Mouse (Mus musculus) E14TG2a.4 (cell line): ENCODE measurements around the gene Nmur1.

Experiments used
- H3K27me3 ChIP-seq: 2 replicates; pipeline ENCODE4 v1.6.1; 2014; ENCODE audit warnings: low read length, control low read depth; ENCODE audit not compliant: insufficient read depth
- H3K36me3 ChIP-seq: 2 replicates; pipeline ENCODE4 v1.6.1; 2014; ENCODE audit warnings: low read length, control low read depth; ENCODE audit not compliant: insufficient read depth
- H3K4me1 ChIP-seq: replicated peaks from 2 replicates; pipeline ENCODE4 v1.6.1; 2014; ENCODE audit warnings: low read depth, low read length, control low read depth
- H3K4me3 ChIP-seq: replicated peaks from 2 replicates; pipeline ENCODE4 v1.5.1; 2014; ENCODE audit warnings: mild to moderate bottlenecking, low read length
- H3K9me3 ChIP-seq: 2 replicates; pipeline ENCODE4 v1.6.1; 2014; ENCODE audit warnings: low read length, control low read depth
- CTCF ChIP-seq: conservative IDR thresholded peaks from 2 replicates; pipeline ENCODE4 v1.5.1; 2014; ENCODE audit warnings: low read length
- NANOG ChIP-seq: IDR thresholded peaks from 2 replicates; pipeline ENCODE4 v1.6.1; 2014; ENCODE audit warnings: borderline replicate concordance, low read length, mixed read lengths
- POU5F1 ChIP-seq: IDR thresholded peaks from 2 replicates; pipeline ENCODE4 v1.6.1; 2014; ENCODE audit warnings: low read length, borderline replicate concordance

Gene Nmur1

GRCm38 (mm10) chr1:86442832-86443231 lies 16.8 kb upstream of the Nmur1 start:
- no peak for TF ChIP-seq NANOG
- no peak for TF ChIP-seq POU5F1
- Histone ChIP-seq H3K4me3 (peak overlapping the region; percentile 85), H3K9me3 (no peaks in the 10 kb centered on the region), H3K4me1 (peaks cover 73% of the 10 kb centered on the region), H3K27me3 (no peaks in the 10 kb centered on the region), H3K36me3 (no peaks in the 10 kb centered on the region)

- Histone ChIP-seq H3K27me3 (no peaks in the 10 kb centered on the region), H3K4me1 (peaks cover 73% of the 10 kb centered on the region), H3K36me3 (no peaks in the 10 kb centered on the region), H3K9me3 (no peaks in the 10 kb centered on the region), H3K4me3 (peak overlapping the region; percentile 85)
- TF ChIP-seq POU5F1 (no peak), CTCF (no peak), NANOG (no peak)
Observed at GRCm38 (mm10) chr1:86441980-86442831, 16.2 kb upstream of the Nmur1 start.

- H3K4me1 ChIP-seq: peaks cover 74% of the 10 kb centered on the region
- H3K4me3 ChIP-seq: peak overlapping the region; percentile 85
- H3K9me3 ChIP-seq: no peaks in the 10 kb centered on the region
- H3K27me3 ChIP-seq: no peaks in the 10 kb centered on the region
- H3K36me3 ChIP-seq: no peaks in the 10 kb centered on the region
- TF ChIP-seq CTCF (no peak), POU5F1 (no peak), NANOG (no peak)
Observed at GRCm38 (mm10) chr1:86441724-86441979, 15.6 kb upstream of the Nmur1 start.

GRCm38 (mm10) chr1:86440887-86441723 lies 15.1 kb upstream of the Nmur1 start:
- Histone ChIP-seq H3K4me1 (peaks cover 74% of the 10 kb centered on the region), H3K9me3 (no peaks in the 10 kb centered on the region), H3K4me3 (peak overlapping the region; percentile 85), H3K36me3 (no peaks in the 10 kb centered on the region), H3K27me3 (no peaks in the 10 kb centered on the region)
- TF ChIP-seq POU5F1 (no peak), CTCF (no peak), NANOG (no peak)

GRCm38 (mm10) chr1:86440171-86440886 lies 14.3 kb upstream of the Nmur1 start:
- H3K4me1 ChIP-seq: peaks cover 77% of the 10 kb centered on the region

GRCm38 (mm10) chr1:86439487-86440170 lies 13.6 kb upstream of the Nmur1 start:
- Histone ChIP-seq H3K4me3 (peak overlapping the region; percentile 85; the same call in 1 of the 2 replicates), H3K4me1 (peaks cover 80% of the 10 kb centered on the region), H3K36me3 (no peaks in the 10 kb centered on the region), H3K27me3 (no peaks in the 10 kb centered on the region), H3K9me3 (no peaks in the 10 kb centered on the region)
- TF ChIP-seq CTCF: no peak
- no peak for TF ChIP-seq NANOG
- TF ChIP-seq POU5F1: no peak

More at GRCm38 (mm10) chr1:86440171-86440886, 14.3 kb upstream of the Nmur1 start:
- H3K4me3 ChIP-seq: peak overlapping the region; percentile 85
- no peaks in the 10 kb centered on the region for H3K36me3 ChIP-seq
- no peak for TF ChIP-seq POU5F1
- TF ChIP-seq CTCF: peak; percentile 89
- H3K9me3 ChIP-seq: no peaks in the 10 kb centered on the region
- H3K27me3 ChIP-seq: no peaks in the 10 kb centered on the region

- H3K4me1 ChIP-seq: peaks cover 74% of the 10 kb centered on the region
- no peak overlapping the region for H3K4me3 ChIP-seq
- H3K27me3 ChIP-seq: no peaks in the 10 kb centered on the region
- H3K9me3 ChIP-seq: no peaks in the 10 kb centered on the region
- TF ChIP-seq NANOG: no peak
- no peak for TF ChIP-seq POU5F1
- TF ChIP-seq CTCF: no peak
- no peaks in the 10 kb centered on the region for H3K36me3 ChIP-seq
Observed at GRCm38 (mm10) chr1:86438501-86438900, 12.5 kb upstream of the Nmur1 start.

GRCm38 (mm10) chr1:86438014-86438319 lies 11.9 kb upstream of the Nmur1 start:
- peaks cover 74% of the 10 kb centered on the region for H3K4me1 ChIP-seq
- no peaks in the 10 kb centered on the region for H3K9me3 ChIP-seq
- H3K4me3 ChIP-seq: peak overlapping the region; percentile 14; the same call in 1 of the 2 replicates
- H3K27me3 ChIP-seq: no peaks in the 10 kb centered on the region
- no peaks in the 10 kb centered on the region for H3K36me3 ChIP-seq
- no peak for TF ChIP-seq NANOG
